Mouse (Mus musculus) heart, embryonic 14.5 days (tissue): Measurements from ENCODE around the gene Serpine2. TPM values are rescaled to one million over a fixed set of nuclear protein-coding genes. Genes with fewer than 3 reads are reported as not detected.
A peak's percentile ranks its signal among the peaks of the same experiment; 100 is the strongest.

Experiments
- ATAC-seq: fragments of 200-750 bp; cut with Nextera tagmentation; 2 replicates; pipeline ENCODE4 v1.8.0; 2017; ENCODE audit warnings: low read depth, moderate TSS enrichment; ENCODE audit not compliant: insufficient number of reproducible peaks, insufficient read depth, low FRiP score
- H3K27ac ChIP-seq, 2 experiments: fragments of 200-500 bp in 1 of 2; fragments of 300-500 bp in 1 of 2; sonication (generic) in 1 of 2; replicated peaks in 1 of 2; 2 replicates each; pipeline ENCODE4 v1.5.1; 2012 to 2014; ENCODE audit warnings: low read depth in 2 of 2, low read length in 2 of 2, control low read depth in 1 of 2, mild to moderate bottlenecking in 1 of 2, mixed read lengths in 1 of 2; ENCODE audit not compliant: control insufficient read depth in 1 of 2, insufficient read depth in 1 of 2
- H3K27me3 ChIP-seq: fragments of 300-500 bp; sonication (generic); 2 replicates; pipeline ENCODE4 v1.6.1; 2014; ENCODE audit warnings: mild to moderate bottlenecking, low read length, control low read depth; ENCODE audit not compliant: control insufficient read depth, insufficient read depth
- H3K36me3 ChIP-seq: fragments of 300-500 bp; sonication (generic); 2 replicates; pipeline ENCODE4 v1.6.1; 2014; ENCODE audit warnings: mild to moderate bottlenecking, control low read depth, low read length, mixed read lengths; ENCODE audit not compliant: control insufficient read depth, insufficient read depth
- H3K4me1 ChIP-seq, 2 experiments: fragments of 200-500 bp in 1 of 2; fragments of 300-500 bp in 1 of 2; sonication (generic) in 1 of 2; 2 replicates each; pipeline ENCODE4 v1.6.1; 2012 to 2014; ENCODE audit warnings: low read length in 2 of 2, control low read depth in 1 of 2, mixed read lengths in 1 of 2; ENCODE audit not compliant: control insufficient read depth in 2 of 2, insufficient read depth in 2 of 2
- H3K4me2 ChIP-seq: fragments of 300-500 bp; sonication (generic); 2 replicates; pipeline ENCODE4 v1.6.1; 2014; ENCODE audit warnings: mild to moderate bottlenecking, low read length
- H3K4me3 ChIP-seq, 2 experiments: fragments of 200-500 bp in 1 of 2; fragments of 300-500 bp in 1 of 2; sonication (generic) in 1 of 2; 2 replicates each; pipeline ENCODE4 v1.5.1; 2012 to 2014; ENCODE audit warnings: low read length in 2 of 2, mild to moderate bottlenecking in 2 of 2, control low read depth in 1 of 2, low read depth in 1 of 2, moderate library complexity in 1 of 2; ENCODE audit not compliant: control insufficient read depth in 1 of 2, insufficient read depth in 1 of 2
- H3K9ac ChIP-seq: fragments of 300-500 bp; sonication (generic); 2 replicates; pipeline ENCODE4 v1.6.1; 2014; ENCODE audit warnings: mild to moderate bottlenecking, low read length
- H3K9me3 ChIP-seq: fragments of 300-500 bp; sonication (generic); 2 replicates; pipeline ENCODE4 v1.6.1; 2016; ENCODE audit warnings: low read length, control low read depth; ENCODE audit not compliant: control insufficient read depth
- WGBS: fragments of 180-500 bp; shearing (Covaris S2); extraction: QIAGEN DNeasy Blood & Tissue Kit; methylation state at CpG from one replicate; pipeline ENCODE4 v1.1.7; 2014; 5-methylcytosine and 5-hydroxymethylcytosine counted together
- polyA plus RNA-seq: library from polyadenylated mRNA; unstranded; fragments of >200 nt; fragmentation: Nextera tagmentation; extraction: Ambion mirVana; gene quantifications from 2 replicates; pipeline ENCODE4 v1.2.1, GENCODE M21; 2014

The Serpine2 gene
- polyA plus RNA-seq, 1 experiment from 2014 or later, result 156 TPM

DNA sequence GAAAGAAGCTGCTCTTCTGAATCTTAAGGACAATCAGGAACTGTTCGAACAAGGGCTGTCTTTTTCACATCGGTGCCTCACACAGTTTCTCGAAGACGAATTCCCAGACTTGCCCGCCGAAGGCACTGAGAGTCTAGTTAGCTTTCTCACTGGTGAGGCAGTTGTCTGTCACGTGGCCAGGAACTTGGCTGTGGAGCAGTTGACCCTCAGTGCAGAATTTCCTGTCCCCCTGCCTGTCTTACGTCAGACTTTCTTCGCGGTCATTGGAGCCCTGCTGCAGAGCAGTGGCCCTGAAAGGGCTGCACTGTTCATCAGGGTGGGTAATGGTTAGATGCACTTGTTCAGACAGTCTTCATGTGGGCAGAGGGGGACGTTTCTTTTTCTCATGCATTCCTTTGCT, 83.0 kb downstream of the Serpine2 start:
- WGBS, result 69% methylated on average over 11 of the region's 11 CpGs
- Histone ChIP-seq H3K4me2 (no peak overlapping the region), H3K36me3 (peaks cover 51% of the 10 kb centered on the region), H3K9ac (no peak overlapping the region), H3K27ac (no peak overlapping the region), H3K4me1 (no peaks in the 10 kb centered on the region), H3K9me3 (no peaks in the 10 kb centered on the region), H3K27me3 (no peaks in the 10 kb centered on the region), H3K4me3 (no peak overlapping the region)
- ATAC-seq, result no peak

DNA sequence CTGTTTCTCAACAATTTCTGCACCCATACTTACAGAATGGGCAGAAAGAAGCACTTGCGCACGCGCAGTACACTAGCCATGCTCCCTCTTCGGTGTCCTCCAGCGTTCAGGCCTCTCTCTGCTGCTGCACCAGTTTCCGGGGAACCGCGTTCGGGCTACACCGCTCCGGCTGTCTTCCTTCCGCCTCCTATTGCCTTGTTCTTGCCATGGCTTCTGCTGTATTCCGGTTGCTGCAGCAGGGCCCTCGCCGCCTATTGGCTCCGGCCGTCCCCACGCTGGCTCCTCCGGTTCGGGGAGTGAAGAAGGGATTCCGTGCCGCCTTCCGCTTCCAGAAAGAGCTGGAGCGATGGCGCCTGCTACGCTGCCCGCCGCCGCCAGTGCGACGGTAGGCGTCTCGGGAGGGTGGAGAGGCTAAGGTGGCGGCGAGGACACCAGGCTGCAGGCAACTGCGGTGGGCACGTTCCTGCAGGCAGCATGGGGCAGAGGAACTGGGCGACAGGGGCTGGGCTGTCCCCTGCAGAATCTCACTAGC, 85.0 kb downstream of the Serpine2 start, which contains the start of the genes Mrpl44 and Wdfy1:
TSS of gene Mrpl44 (plus strand) at position 92 of the 532 bp plus-strand sequence.
TSS of gene Wdfy1 (minus strand) at position 217 of the 532 bp plus-strand sequence.
- no peaks in the 10 kb centered on the region for H3K27me3 ChIP-seq
- H3K4me3 ChIP-seq, result peak within 1 kb of the TSS; percentile 66 to 73
- peak within 1 kb of the TSS; percentile 61 for H3K4me2 ChIP-seq
- ATAC-seq, result peak; percentile 98
- WGBS, result under 1% methylated on average over 38 of the region's 38 CpGs
- peak within 1 kb of the TSS; percentile 47 to 78 for H3K27ac ChIP-seq
- H3K9me3 ChIP-seq, result no peaks in the 10 kb centered on the region
- peak within 1 kb of the TSS; percentile 83 for H3K9ac ChIP-seq
- H3K36me3 ChIP-seq, result peaks cover 33% of the 10 kb centered on the region
- no peaks in the 10 kb centered on the region for H3K4me1 ChIP-seq

DNA sequence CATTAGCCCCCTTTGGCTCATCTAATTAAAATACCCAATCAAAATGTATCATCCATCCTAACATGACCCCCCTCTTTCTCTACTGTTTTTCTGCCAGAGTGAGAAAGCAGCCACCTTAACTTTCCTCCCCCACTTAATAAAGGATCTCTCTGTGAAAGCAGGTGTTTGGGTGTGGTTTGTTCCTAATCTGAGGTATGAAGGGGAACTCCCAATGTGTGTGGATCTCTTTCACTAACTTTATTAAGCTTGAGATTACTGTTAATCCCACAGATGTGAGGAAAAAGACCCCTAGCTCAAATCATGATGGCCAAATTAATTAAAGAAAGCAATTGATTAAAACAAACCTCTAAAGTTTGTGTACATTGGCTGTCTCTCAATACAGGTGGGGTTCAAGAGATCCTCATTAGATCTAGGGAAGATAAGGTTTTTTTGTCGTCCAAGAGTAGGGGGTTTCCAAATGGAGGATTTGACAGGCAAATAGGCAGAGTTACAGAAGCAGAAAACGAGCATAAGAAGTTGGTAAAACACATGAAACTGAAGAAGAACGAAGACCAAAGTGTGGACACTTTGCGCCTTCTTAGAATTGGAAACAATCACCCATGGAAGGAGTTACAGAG, 86.7 kb downstream of the Serpine2 start:
- WGBS, result 72% methylated on average over 4 of the region's 4 CpGs
- no peak for ATAC-seq

DNA sequence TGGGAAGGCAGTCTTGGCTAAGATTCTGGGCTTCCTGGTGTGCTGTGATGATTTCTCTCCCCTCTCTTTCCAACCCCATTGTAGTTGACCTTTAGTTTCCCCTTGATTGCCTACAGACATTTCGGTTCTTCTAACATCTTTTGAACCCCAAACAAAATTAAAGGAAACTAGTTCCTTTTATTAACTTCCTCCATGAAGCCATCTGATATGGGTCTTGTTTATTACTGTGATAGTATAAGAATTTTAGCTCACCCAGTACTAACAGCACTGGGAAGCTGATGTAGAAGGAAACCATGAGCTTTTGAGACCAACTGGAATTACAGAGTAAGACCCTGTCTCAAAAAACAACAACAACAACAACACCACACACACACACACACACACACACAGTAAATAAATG, 92.7 kb downstream of the Serpine2 start:
- 67% methylated on average over 1 of the region's 1 CpGs for WGBS
- Histone ChIP-seq H3K4me3 (no peak overlapping the region), H3K9ac (no peak overlapping the region), H3K27ac (no peak overlapping the region), H3K4me2 (no peak overlapping the region), H3K36me3 (no peaks in the 10 kb centered on the region), H3K4me1 (no peaks in the 10 kb centered on the region), H3K27me3 (no peaks in the 10 kb centered on the region), H3K9me3 (no peaks in the 10 kb centered on the region)
- ATAC-seq, result no peak

More for the DNA sequence above, 86.7 kb downstream of the Serpine2 start:
- H3K27me3 ChIP-seq, result no peaks in the 10 kb centered on the region
- H3K4me3 ChIP-seq, result no peak overlapping the region
- H3K27ac ChIP-seq, result no peak overlapping the region
- H3K9me3 ChIP-seq, result no peaks in the 10 kb centered on the region
- H3K9ac ChIP-seq, result no peak overlapping the region
- H3K36me3 ChIP-seq, result peaks cover 16% of the 10 kb centered on the region
- no peaks in the 10 kb centered on the region for H3K4me1 ChIP-seq
- H3K4me2 ChIP-seq, result no peak overlapping the region

DNA sequence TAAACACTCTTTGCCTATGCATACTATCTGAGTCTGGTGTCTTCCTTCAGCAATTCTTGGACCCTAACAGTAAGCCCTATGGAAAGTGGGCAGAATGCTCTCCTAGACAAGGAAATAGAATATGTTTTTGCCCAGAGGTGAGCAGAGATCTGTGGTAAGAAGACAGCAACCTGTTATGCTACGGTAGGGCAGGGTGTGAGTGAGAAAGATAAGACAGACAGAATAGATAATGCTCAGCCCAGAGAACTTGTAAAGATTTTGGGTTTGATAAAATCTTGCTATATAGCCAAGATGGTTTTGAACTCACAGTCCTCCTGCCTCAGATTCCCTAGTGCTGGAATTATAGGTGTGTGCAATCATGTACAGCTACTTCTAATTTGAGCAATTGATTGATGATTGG, 96.5 kb downstream of the Serpine2 start:
- WGBS, result 57% methylated on average over 1 of the region's 1 CpGs
- Histone ChIP-seq H3K4me1 (peaks cover 9 to 21% of the 10 kb centered on the region in 2 experiments), H3K9me3 (no peaks in the 10 kb centered on the region), H3K9ac (no peak overlapping the region), H3K4me3 (no peak overlapping the region), H3K27me3 (no peaks in the 10 kb centered on the region), H3K27ac (no peak overlapping the region), H3K4me2 (no peak overlapping the region), H3K36me3 (no peaks in the 10 kb centered on the region)
- ATAC-seq, result no peak

DNA sequence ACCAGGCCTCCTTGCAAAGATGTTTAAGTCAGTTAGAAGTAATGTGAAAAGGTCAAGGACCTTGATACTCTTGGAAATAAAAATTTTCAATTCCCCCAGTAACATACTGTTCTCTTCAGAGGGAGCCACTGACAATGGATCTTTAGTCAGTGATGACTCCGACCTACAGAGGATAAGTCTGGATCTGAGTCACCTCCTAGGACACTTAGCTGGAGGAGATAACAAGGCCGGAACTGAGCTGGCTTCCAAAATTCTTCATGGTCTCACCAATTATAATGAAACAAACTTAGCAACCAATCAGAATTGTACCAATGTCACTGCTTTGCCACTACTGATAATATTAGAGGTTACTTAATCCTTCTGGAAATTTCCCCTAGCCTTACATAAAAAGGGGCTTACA, 96.9 kb downstream of the Serpine2 start:
- no peak overlapping the region for H3K27ac ChIP-seq
- no peak for ATAC-seq
- H3K4me1 ChIP-seq, result peaks cover 9 to 22% of the 10 kb centered on the region in 2 experiments
- no peak overlapping the region for H3K4me3 ChIP-seq
- no peaks in the 10 kb centered on the region for H3K27me3 ChIP-seq
- no peaks in the 10 kb centered on the region for H3K9me3 ChIP-seq
- no peak overlapping the region for H3K9ac ChIP-seq
- H3K36me3 ChIP-seq, result no peaks in the 10 kb centered on the region
- WGBS, result 39% methylated on average over 2 of the region's 2 CpGs
- no peak overlapping the region for H3K4me2 ChIP-seq

DNA sequence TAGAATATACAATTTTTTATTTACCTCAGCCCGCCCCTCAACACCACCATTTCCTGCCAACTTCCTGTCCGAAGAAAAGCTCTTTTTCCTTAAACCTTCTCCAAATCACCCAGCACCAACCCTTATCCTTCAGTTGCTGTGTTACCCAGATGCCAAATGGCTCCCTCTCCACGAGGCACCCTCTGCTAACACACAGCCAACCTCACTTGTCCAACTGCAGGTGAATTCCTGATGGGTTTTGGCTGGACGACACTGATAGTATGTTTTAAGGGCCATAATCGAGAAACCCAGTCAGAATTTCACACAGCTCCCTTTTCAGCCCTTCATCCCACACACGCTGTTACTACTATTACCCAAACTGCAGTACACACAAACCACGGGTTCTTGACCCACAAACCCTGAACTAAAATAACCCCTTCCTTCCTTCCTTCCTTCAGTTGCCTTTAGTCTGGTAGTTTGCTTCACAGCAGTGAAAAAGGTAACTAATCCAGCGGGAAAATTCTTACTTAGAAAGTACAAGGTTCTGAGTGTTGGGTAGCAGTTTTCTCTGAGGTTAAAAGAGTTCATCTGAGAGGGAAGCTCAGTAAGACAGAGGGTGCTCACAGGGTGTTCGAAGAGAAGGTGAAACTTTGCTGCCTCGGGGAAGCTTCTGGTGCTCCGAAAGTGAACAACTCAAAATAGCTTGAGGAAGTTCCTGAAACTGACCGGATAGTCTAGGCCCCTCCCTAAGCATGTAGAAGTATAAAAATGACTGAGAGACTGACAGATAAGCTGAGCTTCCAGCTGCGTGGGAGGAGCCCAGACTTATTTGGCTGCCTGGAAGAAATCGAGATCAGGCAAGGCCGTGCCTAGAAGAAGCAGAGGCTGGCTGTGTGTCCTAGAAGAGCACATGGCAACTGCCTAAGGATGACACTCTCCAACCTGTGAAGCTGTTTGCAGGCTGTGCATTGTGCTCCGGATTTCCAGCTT, 98.4 kb downstream of the Serpine2 start:
- no peaks in the 10 kb centered on the region for H3K9me3 ChIP-seq
- no peaks in the 10 kb centered on the region for H3K27me3 ChIP-seq
- 47% methylated on average over 16 of the region's 16 CpGs for WGBS
- no peak for ATAC-seq
- peaks cover 9 to 27% of the 10 kb centered on the region in 2 experiments for H3K4me1 ChIP-seq
- no peak overlapping the region for H3K27ac ChIP-seq
- H3K4me2 ChIP-seq, result peak overlapping the region; percentile 94
- H3K4me3 ChIP-seq, result peak overlapping the region in 1 of 2 experiments; percentile 79; a peak in 2 of 4 replicates
- H3K36me3 ChIP-seq, result no peaks in the 10 kb centered on the region
- no peak overlapping the region for H3K9ac ChIP-seq
